Mouse (Mus musculus) CH12.LX (cell line): ENCODE measurements around the gene Hist2h2aa2. TPM values are rescaled to one million over a fixed set of nuclear protein-coding genes. Genes with fewer than 3 reads are reported as not detected.

Source experiments
- DNase-seq: peaks from one replicate; pipeline ENCODE4 v3.0.0-alpha.2; 2013; ENCODE audit errors: extremely low read depth
- H3K27ac ChIP-seq: 2 replicates; pipeline ENCODE4 v1.5.1; 2012; ENCODE audit warnings: low read depth, mild to moderate bottlenecking, control low read depth, moderate library complexity; ENCODE audit not compliant: insufficient read depth
- H3K27me3 ChIP-seq: replicated peaks from 2 replicates; pipeline ENCODE3; 2012; ENCODE audit warnings: inconsistent platforms
- H3K36me3 ChIP-seq, 2 experiments: replicated peaks in 1 of 2; 2 replicates each; pipeline versions ENCODE3 to v1.6.1; 2012; ENCODE audit warnings: inconsistent platforms in 1 of 2, low read length in 1 of 2, mild to moderate bottlenecking in 1 of 2, mixed read lengths in 1 of 2, moderate library complexity in 1 of 2; ENCODE audit not compliant: control insufficient read depth in 1 of 2, insufficient read depth in 1 of 2
- H3K4me1 ChIP-seq, 2 experiments: 2 replicates each; pipeline ENCODE4 v1.6.1; 2012; ENCODE audit warnings: inconsistent platforms in 1 of 2, moderate library complexity in 1 of 2; ENCODE audit not compliant: insufficient read depth in 2 of 2, control insufficient read depth in 1 of 2
- H3K4me2 ChIP-seq: 2 replicates; pipeline ENCODE4 v1.6.1; 2012; ENCODE audit warnings: low read depth, mild to moderate bottlenecking, control low read depth; ENCODE audit not compliant: poor library complexity, insufficient read depth, severe bottlenecking
- H3K4me3 ChIP-seq, 3 experiments: fragments of 150-350 bp in 1 of 3; sonication (generic) in 1 of 3; replicated peaks in 1 of 3; 2 replicates each; pipeline versions ENCODE3 to v1.5.1; 2011 to 2012; ENCODE audit warnings: low read depth in 2 of 3, low read length in 2 of 3, mild to moderate bottlenecking in 2 of 3, moderate library complexity in 2 of 3, control low read depth in 1 of 3, improper control_type of control experiment in 1 of 3, inconsistent platforms in 1 of 3, mixed read lengths in 1 of 3; ENCODE audit not compliant: poor library complexity in 1 of 3
- H3K79me2 ChIP-seq: replicated peaks from 2 replicates; pipeline ENCODE4 v1.6.1; 2012; ENCODE audit warnings: mild to moderate bottlenecking, moderate library complexity; ENCODE audit not compliant: control insufficient read depth, poor library complexity, insufficient read depth, severe bottlenecking; ENCODE audit errors: extremely low read depth
- H3K9ac ChIP-seq: 2 replicates; pipeline ENCODE4 v1.6.1; 2012; ENCODE audit warnings: low read depth, mild to moderate bottlenecking, control low read depth, moderate library complexity; ENCODE audit not compliant: insufficient read depth
- H3K9me3 ChIP-seq: replicated peaks from 2 replicates; pipeline ENCODE3; 2012; ENCODE audit warnings: low read length, inconsistent platforms, mixed read lengths
- BHLHE40 ChIP-seq: IDR thresholded peaks from 2 replicates; pipeline ENCODE4 v1.6.1; 2011; ENCODE audit warnings: mild to moderate bottlenecking, low read depth, low read length, improper control_type of control experiment
- CHD1 ChIP-seq: IDR thresholded peaks from 2 replicates; pipeline ENCODE4 v1.6.1; 2012; ENCODE audit warnings: low read depth, low read length, improper control_type of control experiment, inconsistent platforms
- CHD2 ChIP-seq: IDR thresholded peaks from 2 replicates; pipeline ENCODE4 v1.6.1; 2011; ENCODE audit warnings: low read length, improper control_type of control experiment
- CTCF ChIP-seq, 2 experiments: IDR thresholded peaks in 1 of 2; conservative IDR thresholded peaks in 1 of 2; 2 replicates each; pipeline ENCODE4 v1.5.1; 2011 to 2012; ENCODE audit warnings: low read depth in 2 of 2, low read length in 2 of 2, improper control_type of control experiment in 1 of 2, inconsistent platforms in 1 of 2, mild to moderate bottlenecking in 1 of 2, moderate library complexity in 1 of 2
- E2F4 ChIP-seq: IDR thresholded peaks from 2 replicates; pipeline ENCODE4 v1.6.1; 2011; ENCODE audit warnings: low read depth, low read length, improper control_type of control experiment; ENCODE audit not compliant: insufficient replicate concordance
- ELF1 ChIP-seq: IDR thresholded peaks from 2 replicates; pipeline ENCODE4 v1.6.1; 2014; ENCODE audit warnings: low read depth, mild to moderate bottlenecking, inconsistent platforms, low read length, improper control_type of control experiment
- EP300 ChIP-seq: IDR thresholded peaks from 2 replicates; pipeline ENCODE4 v1.6.1; 2011; ENCODE audit warnings: low read length, improper control_type of control experiment
- ETS1 ChIP-seq: conservative IDR thresholded peaks from 2 replicates; pipeline ENCODE4 v1.6.1; 2012; ENCODE audit warnings: low read depth, mild to moderate bottlenecking, inconsistent platforms, low read length, improper control_type of control experiment, moderate library complexity
- IRF4 ChIP-seq: IDR thresholded peaks from 2 replicates; pipeline ENCODE4 v1.6.1; 2014; ENCODE audit warnings: low read depth, mild to moderate bottlenecking, inconsistent platforms, low read length, improper control_type of control experiment
- MAX ChIP-seq: IDR thresholded peaks from 2 replicates; pipeline ENCODE4 v1.6.1; 2011; ENCODE audit warnings: low read length, improper control_type of control experiment
- MAZ ChIP-seq: IDR thresholded peaks from 2 replicates; pipeline ENCODE4 v1.6.1; 2012; ENCODE audit warnings: low read depth, mild to moderate bottlenecking, inconsistent platforms, low read length, improper control_type of control experiment, moderate library complexity
- MEF2A ChIP-seq: IDR thresholded peaks from 2 replicates; pipeline ENCODE4 v1.6.1; 2014; ENCODE audit warnings: low read depth, mild to moderate bottlenecking, inconsistent platforms, low read length, improper control_type of control experiment, borderline replicate concordance
- MXI1 ChIP-seq: IDR thresholded peaks from 2 replicates; pipeline ENCODE4 v1.6.1; 2011; ENCODE audit warnings: mild to moderate bottlenecking, low read depth, low read length, improper control_type of control experiment
- MYC ChIP-seq: IDR thresholded peaks from 2 replicates; pipeline ENCODE4 v1.6.1; 2011; ENCODE audit warnings: low read depth, mild to moderate bottlenecking, improper control_type of control experiment, low read length
- NELFE ChIP-seq: IDR thresholded peaks from 2 replicates; pipeline ENCODE4 v1.6.1; 2011; ENCODE audit warnings: low read depth, low read length, improper control_type of control experiment
- NRF1 ChIP-seq: IDR thresholded peaks from 2 replicates; pipeline ENCODE4 v1.6.1; 2014; ENCODE audit warnings: low read depth, mild to moderate bottlenecking, inconsistent platforms, low read length, improper control_type of control experiment, moderate library complexity
- PAX5 ChIP-seq: IDR thresholded peaks from 2 replicates; pipeline ENCODE4 v1.6.1; 2012; ENCODE audit warnings: low read length, inconsistent platforms, mixed read lengths
- POLR2A ChIP-seq: IDR thresholded peaks from 2 replicates; pipeline ENCODE4 v1.6.1; 2011; ENCODE audit warnings: low read depth, mild to moderate bottlenecking, improper control_type of control experiment, low read length
- POLR2AphosphoS2 ChIP-seq: IDR thresholded peaks from 2 replicates; pipeline ENCODE4 v1.6.1; 2011; ENCODE audit warnings: low read depth, low read length, improper control_type of control experiment
- RCOR1 ChIP-seq: conservative IDR thresholded peaks from 2 replicates; pipeline ENCODE4 v1.6.1; 2012; ENCODE audit warnings: low read depth, mild to moderate bottlenecking, inconsistent platforms, low read length, improper control_type of control experiment
- SMC3 ChIP-seq: IDR thresholded peaks from 2 replicates; pipeline ENCODE4 v1.6.1; 2011; ENCODE audit warnings: low read depth, low read length, improper control_type of control experiment
- TBP ChIP-seq: conservative IDR thresholded peaks from 2 replicates; pipeline ENCODE4 v1.6.1; 2011; ENCODE audit warnings: low read depth, low read length, improper control_type of control experiment
- TCF12 ChIP-seq: IDR thresholded peaks from 2 replicates; pipeline ENCODE4 v1.6.1; 2014; ENCODE audit warnings: low read depth, mild to moderate bottlenecking, inconsistent platforms, low read length, improper control_type of control experiment
- UBTF ChIP-seq: IDR thresholded peaks from 2 replicates; pipeline ENCODE4 v1.6.1; 2012; ENCODE audit warnings: low read depth, mild to moderate bottlenecking, inconsistent platforms, low read length, improper control_type of control experiment, moderate library complexity
- USF2 ChIP-seq: conservative IDR thresholded peaks from 2 replicates; pipeline ENCODE4 v1.6.1; 2011; ENCODE audit warnings: low read depth, low read length, improper control_type of control experiment
- ZKSCAN1 ChIP-seq: IDR thresholded peaks from 2 replicates; pipeline ENCODE4 v1.6.1; 2012; ENCODE audit warnings: low read depth, inconsistent platforms, low read length, improper control_type of control experiment, borderline replicate concordance
- ZNF384 ChIP-seq: IDR thresholded peaks from 2 replicates; pipeline ENCODE4 v1.6.1; 2012; ENCODE audit warnings: low read depth, low read length, improper control_type of control experiment, inconsistent platforms
- dilution Hi-C: fragments of 300-500 bp; cut with MboI; formaldehyde crosslinking; loops from 2 replicates; pipeline ENCODE4 v1.14.3; 2020; ENCODE audit warnings: low sequenced_read_pairs; ENCODE audit not compliant: extremely low pct_unique_long_range_greater_than_20kb, extremely low pct_ligation_motif_present
- in situ Hi-C: fragments of 300-500 bp; cut with MboI; formaldehyde crosslinking; loops from 3 replicates; pipeline ENCODE4 v1.14.3; 2019; ENCODE audit warnings: low sequenced_read_pairs, low pct_ligation_motif_present, low pct_unique_long_range_greater_than_20kb, mixed read lengths
- polyA plus RNA-seq: library from polyadenylated mRNA; unstranded; fragments of >175 nt; gene quantifications from 2 replicates; pipeline ENCODE4 v1.2.1, GENCODE M21; 2012; ENCODE audit warnings: low read depth; ENCODE audit not compliant: insufficient read length
- total RNA-seq, 2 experiments: library from RNA; depleted of rRNA; stranded (reverse); fragments of 300-350 nt in 1 of 2; fragments of >200 nt in 1 of 2; gene quantifications; 2 replicates each; pipeline ENCODE4 v1.2.3; 2012 to 2014

Gene Hist2h2aa2
- total and polyA plus RNA-seq, 3 experiments, result 2.7 to 5,136 TPM; not detected in 1

DNA sequence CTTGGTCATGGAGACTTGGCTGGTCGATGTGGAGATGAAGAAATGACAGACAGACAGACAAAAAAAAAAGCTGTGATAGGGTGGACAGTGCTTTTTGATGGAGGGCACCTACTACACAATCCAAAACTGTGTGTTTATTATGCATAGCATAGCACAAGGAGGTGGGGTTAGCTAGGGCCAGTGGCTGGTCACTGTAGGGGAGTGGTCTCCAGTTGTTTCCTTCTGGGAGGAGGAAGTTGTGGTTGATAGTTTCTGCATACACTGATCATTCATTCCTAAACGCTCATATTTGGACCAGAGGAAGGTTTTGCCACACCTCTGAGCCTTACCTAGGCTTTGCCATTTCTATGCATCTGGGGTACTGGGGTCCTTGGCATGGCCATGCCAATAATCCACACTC is 9.7 kb downstream of the Hist2h2aa2 start:
- no peak for TF ChIP-seq EP300
- no peak for TF ChIP-seq TCF12
- 0 out of 2 replicates have a peak, but pooled peaks have one; percentile 29 for TF ChIP-seq ELF1
- TF ChIP-seq MAX, result peak; percentile 22; the same call in 1 of the 2 replicates
- no peak for TF ChIP-seq CTCF (conservative IDR thresholded peaks at IDR 0.05 in 1 of 2, IDR thresholded peaks at IDR 0.05 in 1 of 2; ENCODE audit: low read depth in 2 of 2, low read length in 2 of 2)
- 0 out of 2 replicates have a peak, but pooled peaks have one; percentile 24 for TF ChIP-seq UBTF
- no peak for TF ChIP-seq PAX5
- TF ChIP-seq ZNF384, result peak; percentile 32
- peak; percentile 5; the same call in 1 of the 2 replicates for TF ChIP-seq NELFE
- 0 out of 2 replicates have a peak, but pooled peaks have one; percentile 18 for TF ChIP-seq MAZ
- TF ChIP-seq MEF2A, result no peak
- no peak for TF ChIP-seq NRF1
- no peak for TF ChIP-seq RCOR1
- TF ChIP-seq BHLHE40, result no peak
- TF ChIP-seq ETS1, result no peak
- no peak for TF ChIP-seq CHD1
- TF ChIP-seq CHD2, result no peak
- TF ChIP-seq ZKSCAN1, result no peak
- TF ChIP-seq POLR2A, result no peak
- TF ChIP-seq E2F4, result 0 out of 2 replicates have a peak, but pooled peaks have one; percentile 19
- TF ChIP-seq TBP, result no peak
- TF ChIP-seq IRF4, result no peak
- TF ChIP-seq MXI1, result no peak
- TF ChIP-seq POLR2AphosphoS2, result 0 out of 2 replicates have a peak, but pooled peaks have one; percentile 30
- no peak for TF ChIP-seq USF2
- no peak for TF ChIP-seq MYC
- no peak for TF ChIP-seq SMC3
- DNase-seq, result peak; percentile 45
- Histone ChIP-seq H3K4me3 (no peak overlapping the region), H3K4me1 (peaks cover 23 to 90% of the 10 kb centered on the region in 2 experiments), H3K27me3 (no peaks in the 10 kb centered on the region), H3K36me3 (no peaks in the 10 kb centered on the region), H3K79me2 (no peaks in the 10 kb centered on the region), H3K9me3 (no peaks in the 10 kb centered on the region), H3K9ac (no peak overlapping the region), H3K27ac (no peak overlapping the region), H3K4me2 (peak overlapping the region; percentile 55)
- in situ Hi-C loops, result no loop called here
- dilution Hi-C loops, result no loop called here
